Mouse (Mus musculus) B cell, adult 2 months (primary cell): ENCODE measurements around the gene Vmn1r170.
"Not testable (repeated sequence)": the region's sequence is repeated elsewhere in the genome, so short reads cannot be mapped to it uniquely, and the experiment has no call there.

ENCODE experiments used
- DNase-seq, 2 experiments: peaks; one replicate each; pipeline ENCODE4 v3.0.0; 2022

Gene Vmn1r170

DNA sequence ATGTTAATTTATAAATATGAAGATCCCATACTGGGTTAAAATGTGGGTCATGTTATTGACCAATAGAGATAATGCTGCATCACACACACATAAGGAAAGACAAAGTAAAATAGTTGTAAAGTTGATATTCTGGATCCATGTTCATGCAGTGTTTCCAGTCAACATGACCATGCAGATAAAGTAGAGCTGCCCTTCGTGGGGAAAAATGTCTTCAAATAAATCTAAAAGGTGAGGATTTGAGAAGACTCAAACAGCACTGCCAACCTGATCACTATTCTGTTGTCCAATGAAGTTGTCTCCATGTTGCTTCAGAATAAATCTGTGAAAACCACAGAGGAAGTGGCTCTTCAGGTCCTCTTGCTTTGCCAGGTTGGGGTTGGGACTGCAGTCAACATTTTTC lies at the start of gene Vmn1r170:
Vmn1r170 (plus strand) TSS at position 301 of the 400 bp plus-strand sequence.
- not testable (repeated sequence) for DNase-seq

DNA sequence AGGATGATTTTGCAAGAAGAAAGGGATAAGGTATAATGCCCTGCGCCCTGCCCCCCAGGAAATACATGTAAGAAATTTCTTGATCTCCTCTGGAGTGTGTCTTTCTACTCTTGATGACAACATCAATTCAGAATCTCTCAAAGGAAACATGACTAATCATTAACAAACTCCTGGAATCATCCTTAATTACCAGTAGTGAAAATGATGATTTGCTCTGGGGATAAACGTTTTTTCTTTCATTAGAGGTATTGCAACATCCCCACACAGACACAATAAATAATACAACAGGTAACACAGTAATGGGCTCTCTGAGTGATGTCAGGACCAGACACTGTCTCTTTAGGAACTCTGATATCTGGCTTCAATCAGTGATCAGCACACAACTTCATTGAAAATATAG lies 30.7 kb upstream of the Vmn1r170 start, which contains the start of gene Vmn1r169:
Vmn1r169 (plus strand) TSS at position 301 of the 400 bp plus-strand sequence.
- not testable (repeated sequence) for DNase-seq

DNA sequence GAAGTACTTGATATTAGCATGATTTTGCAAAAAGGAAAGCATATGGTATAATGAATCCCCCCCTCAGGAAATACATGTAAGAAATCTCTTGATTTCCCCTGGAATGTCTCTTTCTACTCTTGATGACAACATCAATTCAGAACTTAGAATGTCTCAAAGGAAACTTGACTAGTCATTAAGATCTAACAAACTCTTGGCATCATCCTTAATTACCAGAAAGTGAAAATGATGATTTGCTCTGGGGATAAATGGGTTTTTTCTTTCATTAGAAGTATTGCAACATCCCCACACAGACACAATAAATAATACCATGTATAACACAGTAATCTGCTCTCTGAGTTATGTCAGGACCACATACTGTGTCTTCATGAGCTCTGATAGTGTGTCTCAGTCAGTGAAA lies 24.4 kb downstream of the Vmn1r170 start, which contains the start of gene Vmn1r171:
Vmn1r171 (plus strand) TSS at position 301 of the 400 bp plus-strand sequence.
- no peak for DNase-seq
